In genomic region chr8:109359396-109360051, GRCm38 (mm10) we compare ENCODE assay signal across 9 mouse cellular contexts.
DNase-seq lines count a peak whose midpoint lies in the region; ATAC-seq and TF ChIP-seq lines count a peak whose summit lies in the region.
"Had no signal": no experiment of that assay in that cellular context is flagged by ENCODE, and none has a peak within 500 bp of the region (broad histone marks: within the 10 kb centered on the region; RNA-seq: fewer than 3 reads in every experiment).

No protein-coding gene starts in this region.

- peaks cover 5% of the 10 kb centered on the region; the same call in 1 of the 2 replicates for H3K4me1 ChIP-seq in embryonic facial prominence, embryonic 11.5 days (ENCODE audit: control insufficient read depth, insufficient read depth, low read length)
- H3K4me1 ChIP-seq in hindbrain, embryonic 13.5 days (replicated peaks) = peaks cover 44% of the 10 kb centered on the region
- peaks cover 26% of the 10 kb centered on the region for H3K4me1 ChIP-seq in neural tube, embryonic 12.5 days

- ATAC-seq in embryonic facial prominence, embryonic 11.5 days (replicated peaks; ENCODE audit: insufficient number of reproducible peaks, low FRiP score, low TSS enrichment, low read depth) = no peak
- ATAC-seq in hindbrain, embryonic 13.5 days (ENCODE audit: low FRiP score) = peak; percentile 60
- peak; percentile 48; the same call in 1 of the 2 replicates for ATAC-seq in neural tube, embryonic 12.5 days (ENCODE audit: low FRiP score, low read depth)
- ATAC-seq in megakaryocyte, adult 5-6 weeks (ENCODE audit: poor library complexity, severe bottlenecking) = no peak

- no peak overlapping the region; the same call in 1 of the 2 replicates for H3K4me2 ChIP-seq in embryonic facial prominence, embryonic 11.5 days (ENCODE audit: low read depth, low read length)
- H3K4me2 ChIP-seq in hindbrain, embryonic 13.5 days = peak overlapping the region; percentile 60
- H3K4me2 ChIP-seq in neural tube, embryonic 12.5 days (replicated peaks) = peak overlapping the region; percentile 58

- H3K36me3 ChIP-seq in embryonic facial prominence, embryonic 11.5 days (replicated peaks; ENCODE audit: control insufficient read depth, insufficient read depth, low read depth, low read length) = no peaks in the 10 kb centered on the region
- no peaks in the 10 kb centered on the region for H3K36me3 ChIP-seq in hindbrain, embryonic 13.5 days
- no peaks in the 10 kb centered on the region for H3K36me3 ChIP-seq in neural tube, embryonic 12.5 days
- H3K36me3 ChIP-seq: G1E had no signal

- no peak overlapping the region for H3K4me3 ChIP-seq in layer of hippocampus, adult 2 months
- no peak overlapping the region for H3K4me3 ChIP-seq in embryonic facial prominence, embryonic 11.5 days (ENCODE audit: low read depth, low read length)
- peak overlapping the region; percentile 20; the same call in 1 of the 2 replicates for H3K4me3 ChIP-seq in hindbrain, embryonic 13.5 days
- no peak overlapping the region for H3K4me3 ChIP-seq in neural tube, embryonic 12.5 days

- H3K27me3 ChIP-seq in embryonic facial prominence, embryonic 11.5 days (ENCODE audit: control insufficient read depth, insufficient read depth, low read length) = no peaks in the 10 kb centered on the region
- no peaks in the 10 kb centered on the region for H3K27me3 ChIP-seq in hindbrain, embryonic 13.5 days
- no peaks in the 10 kb centered on the region for H3K27me3 ChIP-seq in neural tube, embryonic 12.5 days (replicated peaks)

- H3K9me3 ChIP-seq in embryonic facial prominence, embryonic 11.5 days (replicated peaks; ENCODE audit: control insufficient read depth, low read length) = no peaks in the 10 kb centered on the region
- H3K9me3 ChIP-seq in hindbrain, embryonic 13.5 days = no peaks in the 10 kb centered on the region
- no peaks in the 10 kb centered on the region for H3K9me3 ChIP-seq in neural tube, embryonic 12.5 days

- DNase-seq in layer of hippocampus, adult 2 months (ENCODE audit: low spot score in 2 of 2) = no peak
- DNase-seq in layer of hippocampus, postnatal 36 days = no peak
- DNase-seq in embryonic facial prominence, embryonic 11.5 days (ENCODE audit: low spot score) = no peak
- no peak for DNase-seq in ovary, postnatal 36 days (ENCODE audit: low spot score)
- no peak for DNase-seq in frontal cortex, postnatal 25 days (ENCODE audit: low spot score in 2 of 2)

- no peak overlapping the region; the same call in 1 of the 2 replicates for H3K9ac ChIP-seq in embryonic facial prominence, embryonic 11.5 days (replicated peaks; ENCODE audit: low read length)
- peak overlapping the region; percentile 74 for H3K9ac ChIP-seq in hindbrain, embryonic 13.5 days
- peak overlapping the region; percentile 48; the same call in 1 of the 2 replicates for H3K9ac ChIP-seq in neural tube, embryonic 12.5 days

- peak overlapping the region; percentile 77 for H3K27ac ChIP-seq in layer of hippocampus, adult 2 months
- H3K27ac ChIP-seq in embryonic facial prominence, embryonic 11.5 days (replicated peaks; ENCODE audit: low read depth, low read length) = 0 out of 2 replicates have a peak overlapping the region, but pooled peaks have one; percentile 4
- peak overlapping the region; percentile 99 for H3K27ac ChIP-seq in hindbrain, embryonic 13.5 days
- peak overlapping the region; percentile 86 for H3K27ac ChIP-seq in neural tube, embryonic 12.5 days

- 40% methylated on average over 16 of the region's 16 CpGs for WGBS in embryonic facial prominence, embryonic 11.5 days
- WGBS in hindbrain, embryonic 13.5 days = 11% methylated on average over 16 of the region's 16 CpGs
- WGBS in neural tube, embryonic 12.5 days = 11% methylated on average over 16 of the region's 16 CpGs

- no peak for TF ChIP-seq CTCF in layer of hippocampus, adult 2 months (conservative IDR thresholded peaks at IDR 0.05)

Comparison
In these comparisons a context has a peak if more than half of its experiments do, and no peak if none do; other contexts are left out.
1. H3K27ac ChIP-seq: peak in every context shown above with its lines; median percentile 99 in hindbrain, embryonic 13.5 days; 86 in neural tube, embryonic 12.5 days; 77 in layer of hippocampus, adult 2 months; 4 in embryonic facial prominence, embryonic 11.5 days.
2. ATAC-seq: peak in hindbrain, embryonic 13.5 days (single experiment) and neural tube, embryonic 12.5 days (single experiment); none in embryonic facial prominence, embryonic 11.5 days (single experiment) and megakaryocyte, adult 5-6 weeks (single experiment).